Mouse (Mus musculus) intestine, postnatal 0 days (tissue): ENCODE data around the gene Prrt2. TPM values are rescaled to one million over a fixed set of nuclear protein-coding genes. Genes with fewer than 3 reads are reported as not detected.

Experiments used
- ATAC-seq: fragments of 200-750 bp; cut with Nextera tagmentation; 2 replicates; pipeline ENCODE4 v1.8.0; 2017; ENCODE audit warnings: mild to moderate bottlenecking, moderate TSS enrichment, moderate library complexity
- H3K27ac ChIP-seq: fragments of 300-500 bp; sonication (generic); 2 replicates; pipeline ENCODE4 v1.5.1; 2014; ENCODE audit warnings: mild to moderate bottlenecking, low read depth, low read length, moderate library complexity
- H3K27me3 ChIP-seq: fragments of 300-500 bp; sonication (generic); replicated peaks from 2 replicates; pipeline ENCODE4 v1.6.1; 2014; ENCODE audit warnings: low read length, mixed read lengths; ENCODE audit not compliant: control insufficient read depth, insufficient read depth
- H3K36me3 ChIP-seq: fragments of 300-500 bp; sonication (generic); 2 replicates; pipeline ENCODE4 v1.6.1; 2014; ENCODE audit warnings: mild to moderate bottlenecking, moderate library complexity; ENCODE audit not compliant: control insufficient read depth, insufficient read depth
- H3K4me1 ChIP-seq: fragments of 300-500 bp; sonication (generic); replicated peaks from 2 replicates; pipeline ENCODE4 v1.6.1; 2014; ENCODE audit warnings: antibody characterized with exemption, low read length, mixed read lengths; ENCODE audit not compliant: control insufficient read depth, insufficient read depth
- H3K4me2 ChIP-seq: fragments of 300-500 bp; sonication (generic); replicated peaks from 2 replicates; pipeline ENCODE4 v1.6.1; 2014; ENCODE audit warnings: low read depth, mild to moderate bottlenecking, moderate library complexity
- H3K4me3 ChIP-seq: fragments of 300-500 bp; sonication (generic); 2 replicates; pipeline ENCODE4 v1.5.1; 2014; ENCODE audit warnings: low read depth, low read length
- H3K9ac ChIP-seq: fragments of 300-500 bp; sonication (generic); 2 replicates; pipeline ENCODE4 v1.6.1; 2014; ENCODE audit warnings: mild to moderate bottlenecking, low read depth, low read length
- H3K9me3 ChIP-seq: fragments of 300-500 bp; sonication (generic); 2 replicates; pipeline ENCODE4 v1.6.1; 2016; ENCODE audit warnings: mixed run types; ENCODE audit not compliant: control insufficient read depth
- CTCF ChIP-seq: sonication (generic); IDR thresholded peaks from 2 replicates; pipeline ENCODE4 v1.5.1; 2016; ENCODE audit warnings: low read depth, mild to moderate bottlenecking, control low read depth, antibody characterized with exemption, moderate library complexity
- WGBS: fragments of 180-500 bp; shearing (Covaris S2); extraction: QIAGEN DNeasy Blood & Tissue Kit; methylation state at CpG from one replicate; pipeline ENCODE4 v1.1.7; 2014; 5-methylcytosine and 5-hydroxymethylcytosine counted together
- polyA plus RNA-seq: library from polyadenylated mRNA; unstranded; fragments of >200 nt; fragmentation: Nextera tagmentation; extraction: Ambion mirVana; gene quantifications from 2 replicates; pipeline ENCODE4 v1.2.1, GENCODE M21; 2015

Gene Prrt2
- polyA plus RNA-seq, 1 experiment from 2014 or later = 2.5 TPM

- Histone ChIP-seq H3K36me3 (peaks cover 10% of the 10 kb centered on the region; the same call in 1 of the 2 replicates), H3K4me3 (peak within 1 kb of the TSS; percentile 59), H3K27me3 (no peaks in the 10 kb centered on the region), H3K4me1 (peaks cover 9% of the 10 kb centered on the region; the same call in 1 of the 2 replicates), H3K9ac (peak within 1 kb of the TSS; percentile 73), H3K4me2 (peak within 1 kb of the TSS; percentile 82), H3K9me3 (no peaks in the 10 kb centered on the region), H3K27ac (peak within 1 kb of the TSS; percentile 81)
- peak; percentile 85 for ATAC-seq
- TF ChIP-seq CTCF = peak; percentile 92
- whole genome bisulfite sequencing = 2% methylated on average over 39 of the region's 39 CpGs
Observed at GRCm38 (mm10) chr7:127016971-127017949, 3.8 kb downstream of the Prrt2 start, which contains the start of gene Pagr1a. Pagr1a (minus strand) TSS chr7:127017352.

GRCm38 (mm10) chr7:127016486-127016938 is 4.5 kb downstream of the Prrt2 start:
- 0 out of 2 replicates have a peak, but pooled peaks cover 7% of the 10 kb centered on the region for H3K36me3 ChIP-seq
- peak; percentile 37 for ATAC-seq
- peak overlapping the region; percentile 73 for H3K9ac ChIP-seq
- H3K27ac ChIP-seq = peak overlapping the region; percentile 81
- no peak for TF ChIP-seq CTCF
- peaks cover 5% of the 10 kb centered on the region; the same call in 1 of the 2 replicates for H3K4me1 ChIP-seq
- peak overlapping the region; percentile 59 for H3K4me3 ChIP-seq
- no peaks in the 10 kb centered on the region for H3K9me3 ChIP-seq
- 0% methylated on average over 21 of the region's 22 CpGs for WGBS
- H3K27me3 ChIP-seq = no peaks in the 10 kb centered on the region
- H3K4me2 ChIP-seq = peak overlapping the region; percentile 82

- H3K36me3 ChIP-seq = 0 out of 2 replicates have a peak, but pooled peaks cover 7% of the 10 kb centered on the region
- peak within 1 kb of the TSS; percentile 73 for H3K9ac ChIP-seq
- no peak for TF ChIP-seq CTCF
- H3K27ac ChIP-seq = peak within 1 kb of the TSS; percentile 81
- H3K4me1 ChIP-seq = peaks cover 3% of the 10 kb centered on the region; the same call in 1 of the 2 replicates
- no peak for ATAC-seq
- H3K4me2 ChIP-seq = peak within 1 kb of the TSS; percentile 82
- no peaks in the 10 kb centered on the region for H3K9me3 ChIP-seq
- no peaks in the 10 kb centered on the region for H3K27me3 ChIP-seq
- peak within 1 kb of the TSS; percentile 59 for H3K4me3 ChIP-seq
Observed at GRCm38 (mm10) chr7:127016481-127016485, 4.7 kb downstream of the Prrt2 start, which contains the start of gene Pagr1b. Pagr1b (minus strand) TSS chr7:127016484.

- Histone ChIP-seq H3K9ac (peak overlapping the region; percentile 73), H3K27me3 (no peaks in the 10 kb centered on the region), H3K4me3 (peak overlapping the region; percentile 59), H3K9me3 (no peaks in the 10 kb centered on the region), H3K36me3 (0 out of 2 replicates have a peak, but pooled peaks cover 7% of the 10 kb centered on the region), H3K4me2 (peak overlapping the region; percentile 82), H3K27ac (peak overlapping the region; percentile 81), H3K4me1 (peaks cover under 1% of the 10 kb centered on the region; the same call in 1 of the 2 replicates)
- WGBS = under 1% methylated on average over 10 of the region's 10 CpGs
- no peak for TF ChIP-seq CTCF
- ATAC-seq = no peak
Observed at GRCm38 (mm10) chr7:127016081-127016480, 4.9 kb downstream of the Prrt2 start.

- TF ChIP-seq CTCF = no peak
- no peaks in the 10 kb centered on the region for H3K9me3 ChIP-seq
- no peaks in the 10 kb centered on the region for H3K4me1 ChIP-seq
- peak overlapping the region; percentile 69 for H3K4me2 ChIP-seq
- no peak overlapping the region for H3K9ac ChIP-seq
- H3K27ac ChIP-seq = peak overlapping the region; percentile 54; the same call in 1 of the 2 replicates
- WGBS = 89% methylated on average over 12 of the region's 12 CpGs
- ATAC-seq = no peak
- 0 out of 2 replicates have a peak, but pooled peaks cover 7% of the 10 kb centered on the region for H3K36me3 ChIP-seq
- no peaks in the 10 kb centered on the region for H3K27me3 ChIP-seq
- H3K4me3 ChIP-seq = no peak overlapping the region
Observed at GRCm38 (mm10) chr7:127014993-127015392, 6.0 kb downstream of the Prrt2 start.

GRCm38 (mm10) chr7:127014320-127014719 is 6.7 kb downstream of the Prrt2 start, which contains the start of gene Mvp:
Mvp (minus strand) TSS chr7:127014621.
- Histone ChIP-seq H3K4me2 (peak within 1 kb of the TSS; percentile 69), H3K4me1 (peaks cover 2% of the 10 kb centered on the region; the same call in 1 of the 2 replicates), H3K4me3 (peak within 1 kb of the TSS; percentile 64), H3K27ac (peak within 1 kb of the TSS; percentile 68), H3K36me3 (0 out of 2 replicates have a peak, but pooled peaks cover 7% of the 10 kb centered on the region), H3K27me3 (no peaks in the 10 kb centered on the region), H3K9me3 (no peaks in the 10 kb centered on the region), H3K9ac (peak within 1 kb of the TSS; percentile 54)
- no peak for TF ChIP-seq CTCF
- 11% methylated on average over 11 of the region's 11 CpGs for WGBS
- no peak for ATAC-seq
